Mouse (Mus musculus): ENCODE data around the gene Hs3st3b1. TPM values are rescaled to one million over a fixed set of nuclear protein-coding genes. Genes with fewer than 3 reads are reported as not detected.

Hs3st3b1 gene
- polyA plus RNA-seq, 1 experiment from 2014 or later, result 2.5 TPM

DNA sequence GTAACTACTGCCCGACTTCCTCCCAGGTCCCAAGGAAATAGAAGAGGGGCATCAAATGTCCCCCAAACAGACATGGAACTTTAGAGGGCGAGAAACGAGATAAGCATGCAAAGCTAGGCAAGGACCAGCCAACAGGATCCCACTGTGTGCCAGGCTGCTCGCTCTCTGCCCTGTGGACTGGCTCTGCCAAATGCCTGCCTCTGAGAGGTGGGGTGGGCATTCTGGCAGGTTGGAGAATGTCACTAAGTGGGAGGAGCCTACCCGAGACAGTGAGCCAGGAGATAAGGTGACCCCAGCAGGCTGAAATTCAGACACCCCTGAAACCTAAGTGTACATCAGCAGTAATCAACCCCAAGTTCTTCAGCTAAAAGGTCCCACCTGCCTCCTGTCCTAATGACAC is 11.1 kb downstream of the Hs3st3b1 start:
- no peaks in the 10 kb centered on the region for H3K9me3 ChIP-seq (ENCODE audit: control insufficient read depth)
- no peaks in the 10 kb centered on the region for H3K36me3 ChIP-seq (ENCODE audit: control insufficient read depth, insufficient read depth)
- H3K4me1 ChIP-seq (replicated peaks; ENCODE audit: control insufficient read depth, insufficient read depth, low read length), result no peaks in the 10 kb centered on the region
- 68% methylated on average over 5 of the region's 5 CpGs for WGBS
- ATAC-seq, result no peak
- no peak overlapping the region for H3K27ac ChIP-seq (ENCODE audit: low read depth, low read length)
- no peak overlapping the region for H3K9ac ChIP-seq (ENCODE audit: low read depth, low read length)
- no peak overlapping the region for H3K4me2 ChIP-seq (replicated peaks; ENCODE audit: low read depth)
- H3K4me3 ChIP-seq (ENCODE audit: low read depth, low read length), result no peak overlapping the region
- H3K27me3 ChIP-seq (replicated peaks; ENCODE audit: control insufficient read depth, insufficient read depth, low read length), result no peaks in the 10 kb centered on the region
- no peak for TF ChIP-seq CTCF (IDR thresholded peaks at IDR 0.05; ENCODE audit: low read depth)

DNA sequence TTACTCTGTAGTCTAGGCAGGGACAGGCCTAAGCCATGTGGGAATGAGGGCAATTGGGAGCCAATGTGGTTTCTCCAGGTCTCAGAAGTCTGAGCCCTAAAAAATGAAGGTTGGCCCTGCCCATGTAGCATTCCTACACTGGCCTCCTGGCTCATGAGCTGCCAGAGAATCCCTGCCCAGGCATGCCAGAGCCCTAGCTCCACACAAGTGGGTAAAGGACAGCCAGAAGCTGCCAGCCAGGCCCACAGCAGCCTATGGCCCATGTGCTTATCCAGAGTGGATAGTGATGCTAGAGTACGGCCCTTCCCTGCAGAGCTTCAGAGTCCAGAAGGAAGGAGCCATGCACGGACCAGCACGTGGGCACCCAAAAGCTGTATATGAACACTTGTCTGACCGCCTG is 12.1 kb downstream of the Hs3st3b1 start:
- Histone ChIP-seq H3K27me3 (replicated peaks; ENCODE audit: control insufficient read depth, insufficient read depth, low read length) (no peaks in the 10 kb centered on the region), H3K4me1 (replicated peaks; ENCODE audit: control insufficient read depth, insufficient read depth, low read length) (no peaks in the 10 kb centered on the region), H3K4me3 (ENCODE audit: low read depth, low read length) (no peak overlapping the region), H3K4me2 (replicated peaks; ENCODE audit: low read depth) (no peak overlapping the region), H3K9me3 (ENCODE audit: control insufficient read depth) (no peaks in the 10 kb centered on the region), H3K36me3 (ENCODE audit: control insufficient read depth, insufficient read depth) (no peaks in the 10 kb centered on the region), H3K27ac (ENCODE audit: low read depth, low read length) (no peak overlapping the region), H3K9ac (ENCODE audit: low read depth, low read length) (no peak overlapping the region)
- WGBS, result 95% methylated on average over 4 of the region's 4 CpGs
- TF ChIP-seq CTCF (IDR thresholded peaks at IDR 0.05; ENCODE audit: low read depth), result no peak
- ATAC-seq, result no peak

DNA sequence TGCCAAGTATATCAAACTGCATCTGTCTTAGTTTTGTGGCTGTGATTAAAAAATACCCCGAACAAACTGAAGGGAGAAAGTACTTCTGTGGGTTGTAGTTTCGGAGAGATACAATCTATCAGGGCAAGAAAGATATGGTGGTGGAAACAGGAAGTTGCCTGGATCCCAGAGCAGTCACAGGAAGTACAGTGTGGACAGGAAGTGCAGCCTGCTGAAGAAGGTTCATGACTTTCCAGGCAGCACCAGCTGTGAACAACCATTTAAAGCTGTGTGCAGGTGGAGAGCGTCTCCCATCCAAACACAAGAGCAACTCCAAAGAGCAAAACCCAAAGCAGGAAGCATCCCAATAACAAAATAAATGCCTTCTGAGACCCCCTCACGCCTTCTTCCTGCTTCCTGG is 13.6 kb downstream of the Hs3st3b1 start:
- Histone ChIP-seq H3K4me3 (ENCODE audit: low read depth, low read length) (no peak overlapping the region), H3K4me2 (replicated peaks; ENCODE audit: low read depth) (no peak overlapping the region), H3K9ac (ENCODE audit: low read depth, low read length) (no peak overlapping the region), H3K36me3 (ENCODE audit: control insufficient read depth, insufficient read depth) (no peaks in the 10 kb centered on the region), H3K9me3 (ENCODE audit: control insufficient read depth) (no peaks in the 10 kb centered on the region), H3K27me3 (replicated peaks; ENCODE audit: control insufficient read depth, insufficient read depth, low read length) (no peaks in the 10 kb centered on the region), H3K27ac (ENCODE audit: low read depth, low read length) (no peak overlapping the region), H3K4me1 (replicated peaks; ENCODE audit: control insufficient read depth, insufficient read depth, low read length) (no peaks in the 10 kb centered on the region)
- no peak for TF ChIP-seq CTCF (IDR thresholded peaks at IDR 0.05; ENCODE audit: low read depth)
- no peak for ATAC-seq
- 79% methylated on average over 4 of the region's 4 CpGs for WGBS

DNA sequence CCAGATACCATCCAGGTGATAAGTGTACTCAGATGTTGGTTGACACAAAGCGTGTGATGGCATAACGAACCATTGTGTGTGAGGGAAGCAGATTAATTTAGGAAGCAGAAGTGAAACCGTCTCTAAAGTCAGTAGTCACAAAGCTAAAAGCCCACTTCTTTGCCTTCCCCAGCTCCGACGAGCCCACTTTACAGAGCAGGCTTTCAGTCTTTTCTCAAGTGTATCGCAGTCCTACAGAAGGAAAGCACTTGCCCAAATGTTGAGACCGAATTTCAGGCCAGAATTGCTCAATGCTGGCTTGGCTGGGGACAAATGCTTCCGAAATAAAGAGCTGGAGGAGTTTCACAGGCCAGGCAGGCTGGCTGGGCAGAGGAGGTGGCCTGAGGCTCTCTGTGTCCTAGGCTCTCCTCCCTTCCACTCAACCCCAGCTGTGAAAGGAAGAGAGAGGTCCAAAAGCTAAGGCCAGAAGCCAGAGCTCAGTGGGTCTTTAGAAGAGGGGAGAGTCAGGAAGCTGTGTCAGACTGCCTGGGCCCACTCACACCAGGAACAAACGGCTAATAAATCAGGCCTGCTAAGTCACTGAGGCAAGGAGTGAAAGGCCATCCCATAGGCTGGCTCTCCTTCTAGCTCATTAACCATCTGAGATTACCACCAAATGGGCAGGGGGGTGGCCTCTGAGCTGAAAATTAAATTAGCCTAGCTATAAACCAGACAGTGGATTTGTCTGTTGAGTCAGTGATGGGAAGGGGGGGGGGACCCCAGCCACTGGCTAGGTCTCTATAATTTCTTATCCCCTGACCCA is 15.3 kb downstream of the Hs3st3b1 start:
- WGBS, result 78% methylated on average over 9 of the region's 9 CpGs
- Histone ChIP-seq H3K9me3 (ENCODE audit: control insufficient read depth) (no peaks in the 10 kb centered on the region), H3K4me1 (replicated peaks; ENCODE audit: control insufficient read depth, insufficient read depth, low read length) (no peaks in the 10 kb centered on the region), H3K27me3 (replicated peaks; ENCODE audit: control insufficient read depth, insufficient read depth, low read length) (no peaks in the 10 kb centered on the region), H3K9ac (ENCODE audit: low read depth, low read length) (no peak overlapping the region), H3K4me2 (replicated peaks; ENCODE audit: low read depth) (no peak overlapping the region), H3K4me3 (ENCODE audit: low read depth, low read length) (no peak overlapping the region), H3K27ac (ENCODE audit: low read depth, low read length) (no peak overlapping the region), H3K36me3 (ENCODE audit: control insufficient read depth, insufficient read depth) (no peaks in the 10 kb centered on the region)
- no peak for TF ChIP-seq CTCF (IDR thresholded peaks at IDR 0.05; ENCODE audit: low read depth)
- no peak for ATAC-seq

GRCm38 (mm10) chr11:63904787-63905186 is 17.3 kb downstream of the Hs3st3b1 start:
- H3K9me3 ChIP-seq (ENCODE audit: control insufficient read depth), result no peaks in the 10 kb centered on the region
- WGBS, result 39% methylated on average over 4 of the region's 4 CpGs
- ATAC-seq, result no peak
- no peaks in the 10 kb centered on the region for H3K36me3 ChIP-seq (ENCODE audit: control insufficient read depth, insufficient read depth)
- no peaks in the 10 kb centered on the region for H3K27me3 ChIP-seq (replicated peaks; ENCODE audit: control insufficient read depth, insufficient read depth, low read length)
- no peak overlapping the region for H3K27ac ChIP-seq (ENCODE audit: low read depth, low read length)
- no peak overlapping the region for H3K4me3 ChIP-seq (ENCODE audit: low read depth, low read length)
- no peak for TF ChIP-seq CTCF (IDR thresholded peaks at IDR 0.05; ENCODE audit: low read depth)
- H3K4me1 ChIP-seq (replicated peaks; ENCODE audit: control insufficient read depth, insufficient read depth, low read length), result no peaks in the 10 kb centered on the region
- no peak overlapping the region for H3K9ac ChIP-seq (ENCODE audit: low read depth, low read length)
- H3K4me2 ChIP-seq (replicated peaks; ENCODE audit: low read depth), result no peak overlapping the region

DNA sequence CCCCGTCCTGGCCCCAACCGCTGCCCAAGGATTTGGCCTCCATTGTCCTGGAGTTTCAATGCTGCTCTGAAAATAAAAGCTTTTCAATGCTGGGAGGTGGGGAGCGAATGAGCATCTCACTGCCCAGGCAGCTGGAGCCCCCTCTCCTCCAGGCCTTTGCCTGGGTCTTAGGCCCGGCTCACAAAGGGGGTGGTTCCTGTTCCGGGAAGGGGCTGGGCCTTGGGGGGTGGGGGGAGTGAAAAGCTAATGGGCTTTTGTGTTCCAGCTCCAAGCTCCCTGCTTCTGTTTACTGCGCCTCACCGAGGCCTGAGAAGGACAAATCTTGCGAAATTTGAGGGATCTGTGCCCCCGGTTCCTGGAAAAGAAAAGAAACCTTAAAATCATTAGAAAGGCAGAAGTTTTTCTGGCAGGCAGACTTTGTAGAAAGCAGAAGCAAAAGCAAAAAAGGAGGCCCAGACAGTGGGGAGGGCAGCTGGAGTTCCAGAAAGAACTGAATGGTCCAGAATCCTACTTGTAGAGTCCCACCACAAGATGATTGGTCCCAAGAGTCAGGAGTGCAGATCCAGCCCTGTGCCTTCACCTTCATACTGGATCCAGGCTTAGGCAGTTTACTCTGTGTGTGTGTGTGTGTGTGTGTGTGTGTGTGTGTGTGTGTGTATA is 23.5 kb downstream of the Hs3st3b1 start:
- Histone ChIP-seq H3K9me3 (ENCODE audit: control insufficient read depth) (no peaks in the 10 kb centered on the region), H3K27me3 (replicated peaks; ENCODE audit: control insufficient read depth, insufficient read depth, low read length) (no peaks in the 10 kb centered on the region), H3K4me3 (ENCODE audit: low read depth, low read length) (no peak overlapping the region), H3K36me3 (ENCODE audit: control insufficient read depth, insufficient read depth) (no peaks in the 10 kb centered on the region), H3K4me2 (replicated peaks; ENCODE audit: low read depth) (no peak overlapping the region), H3K27ac (ENCODE audit: low read depth, low read length) (no peak overlapping the region), H3K9ac (ENCODE audit: low read depth, low read length) (no peak overlapping the region), H3K4me1 (replicated peaks; ENCODE audit: control insufficient read depth, insufficient read depth, low read length) (no peaks in the 10 kb centered on the region)
- WGBS, result 57% methylated on average over 9 of the region's 9 CpGs
- TF ChIP-seq CTCF (IDR thresholded peaks at IDR 0.05; ENCODE audit: low read depth), result no peak
- ATAC-seq, result no peak

Measured in intestine, postnatal 0 days (tissue).